Mouse (Mus musculus) bone marrow, adult 2 months (tissue): ENCODE results near the gene Zfp91.

Source experiments
- CTCF ChIP-seq: fragments of 200-500 bp; IDR thresholded peaks from 2 replicates; pipeline ENCODE4 v1.5.1; 2011; ENCODE audit warnings: low read length, control low read depth; ENCODE audit not compliant: control insufficient read depth, insufficient read depth
- POLR2A ChIP-seq: fragments of 200-500 bp; IDR thresholded peaks from 2 replicates; pipeline ENCODE4 v1.6.1; 2011; ENCODE audit warnings: low read depth, mild to moderate bottlenecking, control low read depth, low read length, borderline replicate concordance; ENCODE audit not compliant: control insufficient read depth

DNA sequence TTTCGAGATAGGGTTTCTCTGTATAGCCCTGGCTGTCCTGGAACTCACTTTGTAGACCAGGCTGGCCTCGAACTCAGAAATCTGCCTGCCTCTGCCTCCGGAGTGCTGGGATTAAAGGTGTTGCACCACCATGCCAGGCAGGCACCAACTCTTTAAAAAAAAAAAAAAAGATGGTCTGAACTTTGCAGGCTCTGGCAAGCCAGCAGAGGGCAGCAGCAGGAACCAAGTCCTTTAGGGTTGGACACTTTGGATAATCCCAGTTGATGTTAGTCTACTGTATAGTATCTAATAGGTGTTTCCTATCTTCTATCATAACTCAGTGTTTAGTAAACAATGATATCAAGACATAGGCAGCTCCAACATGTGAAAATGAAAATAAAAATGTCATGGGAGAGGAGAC lies 73.6 kb downstream of the Zfp91 start:
- TF ChIP-seq CTCF, result peak; percentile 33; the same call in 1 of the 2 replicates
- no peak for TF ChIP-seq POLR2A
